Mouse (Mus musculus) layer of hippocampus, adult 8-10 months (tissue): ENCODE data around the gene Ahcyl2. TPM values are rescaled to one million over a fixed set of nuclear protein-coding genes. Genes with fewer than 3 reads are reported as not detected.

Experiments
- DNase-seq, 2 experiments: peaks; one replicate each; pipeline ENCODE4 v3.0.0; 2022; ENCODE audit warnings: low spot score in 2 of 2
- total RNA-seq, 4 experiments: library from RNA; stranded (reverse); gene quantifications; 2 replicates each; pipeline ENCODE4 v1.2.4; 2022

The Ahcyl2 gene
- total RNA-seq, 4 experiments from 2014 or later: 200 to 239 (median 221) TPM

DNA sequence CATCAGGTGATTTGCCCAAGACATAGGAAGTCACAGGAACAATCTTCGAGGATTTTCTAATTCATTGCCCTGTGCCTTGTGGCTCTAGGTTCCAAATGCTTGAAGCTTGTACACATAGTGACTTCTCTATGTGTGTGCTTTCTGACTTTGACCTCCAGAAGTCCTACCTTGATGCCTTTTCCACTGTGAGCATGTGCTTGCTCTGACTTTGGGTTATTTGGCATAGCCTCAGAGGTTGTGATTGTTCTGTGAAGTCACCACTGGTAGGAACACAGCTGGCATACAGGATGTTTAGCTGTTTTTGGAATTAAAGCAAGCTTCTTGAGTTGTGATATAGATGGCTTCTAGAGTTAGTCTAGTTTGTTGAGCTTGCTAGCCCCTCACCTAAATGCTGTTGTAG, 82.3 kb downstream of the Ahcyl2 start:
- DNase-seq: no peak

DNA sequence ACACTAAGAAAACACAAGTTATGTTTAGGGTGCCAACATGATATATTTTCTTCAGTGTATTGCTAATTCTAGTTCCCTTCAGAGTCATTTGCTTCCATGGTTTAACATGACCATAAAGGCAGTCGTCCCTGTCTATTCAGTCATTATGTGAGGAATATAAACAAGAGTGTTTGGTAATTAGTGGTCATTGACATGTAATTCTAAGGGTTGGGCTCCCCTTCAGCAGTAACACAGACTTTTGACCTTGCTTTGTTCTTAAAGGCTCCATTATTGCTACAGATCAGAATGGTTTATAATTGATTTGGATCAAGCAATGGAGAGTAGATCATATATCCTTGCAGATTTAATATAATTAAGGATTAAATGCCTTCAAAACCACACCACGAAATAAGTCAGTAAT, 82.9 kb downstream of the Ahcyl2 start:
- no peak for DNase-seq

DNA sequence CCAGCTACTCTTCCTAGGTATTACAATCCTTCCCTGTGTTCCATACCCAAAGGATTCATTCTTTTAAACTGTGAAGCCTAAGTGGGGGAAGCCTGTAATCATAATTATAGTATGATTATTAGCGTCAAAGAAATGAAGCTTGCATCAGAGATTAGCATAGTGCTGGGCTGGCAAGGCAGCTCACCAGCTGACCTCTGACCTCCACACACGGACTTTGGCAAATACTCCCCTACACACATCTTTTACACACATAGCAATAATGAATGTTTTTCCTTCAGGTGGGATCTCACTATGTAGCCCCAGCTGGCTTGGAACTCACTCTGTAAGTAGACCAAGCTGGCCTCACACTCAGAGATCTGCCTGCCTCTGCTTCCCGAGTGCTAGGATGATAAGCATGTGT, 84.1 kb downstream of the Ahcyl2 start:
- no peak for DNase-seq

- peak; percentile 64 to 80 for DNase-seq
These were observed 85.5 kb downstream of the Ahcyl2 start for GRCm38 (mm10) chr6:29853213-29853899.

DNA sequence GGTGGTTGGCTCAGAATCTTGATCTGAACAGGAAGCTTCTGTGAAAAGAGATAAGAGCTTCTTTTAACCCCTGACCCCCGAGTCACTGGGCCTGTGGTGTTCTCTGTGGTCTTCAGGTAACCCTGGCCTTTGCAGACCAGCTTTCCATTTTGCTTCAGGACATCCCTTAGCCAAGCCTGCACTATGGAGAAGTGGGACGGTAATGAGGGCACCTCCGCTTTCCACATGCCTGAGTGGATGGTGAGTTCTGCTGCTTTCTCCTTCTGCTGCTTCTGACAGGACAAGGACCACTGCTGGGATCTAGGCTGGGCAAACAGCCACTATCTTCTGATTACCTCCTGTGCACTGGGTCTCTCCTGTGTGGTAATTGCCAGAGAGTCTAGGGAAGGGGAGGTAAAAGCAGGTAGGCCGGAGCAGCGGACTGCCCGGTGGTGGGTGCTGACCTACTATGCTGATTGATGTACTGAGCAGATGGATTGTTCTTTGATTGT, 86.1 kb downstream of the Ahcyl2 start:
- no peak for DNase-seq

GRCm38 (mm10) chr6:29858619-29859018, 90.8 kb downstream of the Ahcyl2 start:
- DNase-seq: no peak

DNA sequence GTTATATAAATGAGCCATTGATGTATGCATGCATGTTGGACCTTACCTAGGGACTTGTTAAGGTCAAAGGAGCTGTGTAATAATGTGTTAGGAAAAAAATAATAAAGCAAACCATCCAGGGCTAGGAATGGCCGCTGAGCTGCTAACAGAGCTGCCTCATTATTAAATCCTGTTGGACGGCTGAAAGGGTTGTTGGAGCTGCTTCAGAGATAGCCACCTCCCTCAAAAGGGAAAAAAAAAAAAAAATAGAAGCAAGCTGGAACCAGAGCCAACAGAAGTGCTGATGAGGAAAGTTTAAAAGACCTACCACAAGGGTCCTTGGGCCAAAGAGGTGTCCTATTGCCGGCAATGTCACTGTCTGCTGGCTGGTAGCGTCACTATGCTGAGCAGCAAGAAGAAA, 91.5 kb downstream of the Ahcyl2 start:
- no peak for DNase-seq

- no peak for DNase-seq
These were observed 92.4 kb downstream of the Ahcyl2 start for GRCm38 (mm10) chr6:29860238-29860637.

- no peak for DNase-seq
These were observed 97.1 kb downstream of the Ahcyl2 start for GRCm38 (mm10) chr6:29864926-29865325.

DNA sequence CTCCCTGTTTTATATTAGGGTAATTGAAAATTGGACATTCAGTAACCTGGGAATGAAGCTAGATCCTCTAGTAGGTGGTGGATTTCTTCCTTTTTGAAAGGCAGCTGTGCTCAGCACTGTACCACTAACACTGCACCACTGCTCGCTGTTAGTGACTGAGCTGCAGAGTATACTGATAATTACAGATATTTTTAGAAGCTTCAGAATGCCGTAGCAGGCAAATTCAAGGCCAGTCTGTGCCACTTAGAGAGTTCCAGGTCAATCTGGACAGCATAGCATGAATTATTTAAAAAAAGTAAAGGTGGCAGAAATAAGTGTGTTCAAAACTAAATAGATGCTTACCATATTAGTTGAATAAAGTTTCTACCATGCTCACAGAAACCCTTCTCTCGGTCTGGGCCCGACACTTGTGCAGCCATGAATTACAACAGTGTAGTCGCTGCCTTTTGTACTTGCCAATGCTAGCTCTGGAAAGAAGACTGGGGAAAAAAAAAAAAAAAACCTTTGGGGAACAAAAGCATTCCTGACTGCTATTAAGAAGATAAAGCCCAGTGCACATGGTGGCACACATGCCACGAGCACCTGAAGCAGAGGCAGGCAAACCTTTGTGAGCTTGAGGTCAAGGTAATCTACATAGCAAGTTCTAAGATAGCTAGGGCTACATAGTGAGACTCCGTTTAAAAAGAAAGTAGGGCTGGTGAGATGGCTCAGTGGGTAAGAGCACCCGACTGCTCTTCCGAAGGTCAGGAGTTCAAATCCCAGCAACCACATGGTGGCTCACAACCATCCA, 99.3 kb downstream of the Ahcyl2 start:
- no peak for DNase-seq

DNA sequence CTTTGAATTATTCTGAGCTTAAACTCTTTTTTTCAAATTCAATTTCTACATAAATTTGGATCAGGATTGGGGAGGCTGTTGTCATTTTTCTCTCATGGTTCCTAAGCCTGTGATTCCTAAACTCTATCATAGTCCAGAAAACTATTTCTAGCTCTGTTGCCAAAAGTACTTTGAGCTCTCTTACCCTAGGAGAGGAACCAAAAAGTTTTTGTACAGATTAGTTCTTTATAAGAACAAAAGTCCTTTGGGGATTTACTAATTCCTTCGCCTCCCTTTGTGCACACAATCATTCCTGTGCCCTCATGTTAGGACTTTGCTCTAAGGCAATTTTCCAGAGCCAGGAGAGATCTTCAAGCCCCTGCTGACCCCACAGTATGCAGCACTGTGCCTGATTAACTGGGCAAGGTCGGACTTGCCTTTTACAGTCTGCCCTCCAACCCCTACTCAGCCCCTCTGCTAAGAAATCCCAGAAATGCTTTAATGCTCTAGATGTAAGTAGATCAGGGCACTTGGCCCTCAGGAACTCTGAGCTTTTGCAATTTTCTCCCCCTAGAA, 100.6 kb downstream of the Ahcyl2 start:
- no peak for DNase-seq

DNA sequence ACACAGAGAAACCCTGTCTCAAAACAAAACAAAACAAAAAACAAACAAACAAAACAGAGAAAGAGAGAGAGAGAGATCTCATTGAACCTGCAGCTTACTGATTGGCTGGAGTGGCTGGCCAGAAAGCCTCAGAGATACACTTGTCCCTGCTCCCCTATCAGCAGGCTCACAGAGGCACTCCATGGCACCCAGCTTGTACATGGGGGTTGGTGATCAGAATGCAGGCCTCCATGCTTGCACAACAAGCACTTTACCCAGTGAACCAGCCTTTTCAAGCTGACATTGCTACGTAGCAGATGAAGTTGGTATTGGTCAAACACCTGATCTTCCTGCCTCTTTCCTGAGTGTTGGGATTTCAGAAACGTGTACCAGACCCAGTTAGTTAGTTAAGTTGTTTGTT, 105.8 kb downstream of the Ahcyl2 start:
- no peak for DNase-seq

DNA sequence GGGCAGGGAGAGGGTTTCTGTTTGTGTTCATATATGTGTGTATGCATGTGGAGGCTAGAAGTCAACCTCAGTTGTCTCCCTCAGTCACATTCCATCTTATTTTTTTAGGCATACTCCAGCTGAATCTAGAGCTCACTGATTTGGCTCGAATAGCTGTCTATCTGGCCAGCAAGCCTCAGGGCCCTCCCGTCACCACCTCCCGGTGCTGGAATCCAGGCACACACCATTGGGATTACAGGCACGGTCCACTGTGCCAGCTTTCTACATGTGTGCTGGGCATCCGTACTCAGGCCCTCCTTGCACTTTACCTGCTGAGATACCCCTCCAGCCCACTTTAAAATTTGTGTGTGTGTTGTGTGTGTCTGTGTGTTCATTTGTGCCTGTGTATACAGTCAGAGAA, 107.8 kb downstream of the Ahcyl2 start:
- DNase-seq: no peak

DNA sequence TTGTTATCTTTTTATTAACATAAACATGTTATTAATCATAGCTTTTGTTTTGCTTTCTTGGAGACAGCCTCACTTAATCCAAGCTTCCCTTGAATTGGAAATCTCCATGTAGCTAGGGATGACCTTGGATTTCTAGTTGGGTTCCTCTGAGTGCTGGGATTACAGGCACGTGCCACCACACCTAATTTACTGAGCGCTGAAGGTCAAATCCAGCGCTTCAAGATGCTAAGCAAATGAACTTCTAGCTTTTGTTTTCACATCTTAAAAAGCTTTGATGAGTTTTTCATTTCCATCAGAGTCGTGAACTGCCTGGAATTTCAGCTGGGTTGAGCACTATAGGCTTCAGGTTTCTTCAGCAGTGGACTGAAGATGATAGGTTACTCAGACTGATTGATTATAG, 109.0 kb downstream of the Ahcyl2 start:
- DNase-seq: no peak

- no peak for DNase-seq
These were observed 111.8 kb downstream of the Ahcyl2 start for GRCm38 (mm10) chr6:29879579-29879978.

GRCm38 (mm10) chr6:29880796-29881195, 113.0 kb downstream of the Ahcyl2 start:
- DNase-seq: no peak

DNA sequence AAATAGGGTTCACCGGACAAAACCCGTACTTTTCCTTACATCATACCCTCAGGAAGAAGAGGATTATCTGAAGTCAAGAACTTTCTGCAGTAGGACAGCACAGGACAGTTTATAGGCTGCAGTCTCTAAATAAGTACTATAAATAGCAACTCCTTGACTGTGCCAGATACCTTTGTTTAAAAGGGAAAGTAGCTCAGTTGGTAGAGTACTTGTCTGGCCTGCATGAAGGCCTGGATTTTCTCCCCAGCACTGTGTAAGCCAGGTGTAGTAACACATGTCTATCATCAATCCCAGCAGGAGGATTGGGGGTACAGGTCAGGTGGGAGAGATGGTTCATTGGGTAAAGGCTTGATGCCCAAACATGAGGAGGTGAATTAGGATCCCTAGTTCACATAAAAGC, 114.1 kb downstream of the Ahcyl2 start:
- no peak for DNase-seq

- DNase-seq: no peak
These were observed 115.1 kb downstream of the Ahcyl2 start for GRCm38 (mm10) chr6:29882870-29883269.

GRCm38 (mm10) chr6:29891151-29891550, 123.3 kb downstream of the Ahcyl2 start:
- peak; percentile 20 to 24 for DNase-seq

DNA sequence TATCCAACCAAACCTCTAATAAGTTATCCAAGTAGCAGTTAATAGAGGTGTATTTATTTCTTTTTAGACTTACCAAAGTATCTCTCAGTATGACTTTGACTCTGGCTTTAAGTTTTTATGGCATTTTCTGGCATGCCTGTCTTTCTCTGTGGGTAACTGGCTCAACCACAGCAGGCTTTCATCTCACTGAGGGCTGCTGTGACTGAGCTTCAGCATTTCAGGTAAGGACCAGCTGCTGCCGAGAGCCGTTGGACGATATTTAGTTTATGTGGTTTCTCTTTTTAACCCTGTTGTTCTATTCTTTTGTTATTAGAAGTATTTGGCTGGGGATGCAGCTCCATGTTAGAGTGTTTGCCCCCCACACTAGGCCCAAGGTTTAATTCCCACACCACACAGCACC, 129.2 kb downstream of the Ahcyl2 start:
- no peak for DNase-seq

DNA sequence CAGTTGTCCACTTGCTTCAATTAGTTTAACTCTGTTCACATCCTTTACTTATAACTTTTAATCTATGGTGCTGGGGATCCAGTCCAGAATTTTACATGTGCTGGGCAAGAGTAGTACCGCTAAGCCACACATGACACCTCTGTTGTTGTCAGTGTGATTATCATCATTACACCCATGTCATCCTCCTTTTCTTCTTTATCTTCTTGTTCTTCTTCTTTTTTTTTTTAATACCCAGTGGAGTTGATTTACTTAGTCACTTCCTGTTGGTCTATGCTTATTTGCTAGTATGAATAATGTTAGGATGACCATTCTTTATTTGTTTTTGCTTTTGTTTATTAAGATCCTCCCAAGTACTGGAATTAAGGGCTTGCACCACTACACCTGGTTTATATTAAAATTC, 133.6 kb downstream of the Ahcyl2 start:
- DNase-seq: no peak

DNA sequence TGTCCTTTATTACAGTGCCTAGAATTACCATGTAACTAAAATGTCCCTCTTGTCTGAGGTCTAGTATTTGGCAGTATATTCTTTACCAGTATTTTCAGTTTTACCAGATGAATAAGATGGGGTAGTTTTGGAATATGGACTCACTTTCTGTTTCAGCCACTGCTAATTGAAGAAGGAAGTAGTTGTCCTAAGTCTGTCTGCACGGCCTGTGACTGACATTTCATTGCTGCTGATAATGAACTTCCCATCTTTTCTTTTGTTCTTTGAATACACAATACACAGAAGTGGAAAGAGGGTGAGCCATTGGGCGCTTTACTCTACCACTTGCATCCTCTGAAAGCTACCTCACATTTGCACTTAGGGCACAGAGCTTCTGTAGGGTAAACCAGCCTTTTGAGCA, 134.4 kb downstream of the Ahcyl2 start:
- DNase-seq: no peak
